Mouse (Mus musculus): Measurements from ENCODE around the gene Olfr1318.

DNA sequence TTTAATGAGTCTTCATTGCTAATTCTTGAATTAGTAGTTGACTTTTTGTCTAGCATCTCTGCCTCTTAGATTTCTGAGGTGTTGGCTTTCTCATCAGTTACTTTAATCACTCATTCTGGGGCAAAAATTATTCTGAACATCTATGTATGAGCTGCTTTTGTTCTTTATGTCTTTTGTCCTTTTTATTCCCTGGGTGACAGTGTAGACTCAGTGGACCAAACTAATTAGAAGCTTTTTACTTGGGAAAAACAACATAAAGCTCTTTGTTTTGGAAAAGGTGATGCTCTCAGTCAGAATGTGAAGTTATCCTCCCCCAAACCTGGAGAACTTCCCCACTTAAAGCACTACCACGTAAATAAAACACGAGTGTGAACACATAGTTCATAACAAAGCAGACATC lies 14.0 kb upstream of the Olfr1318 start, which contains the start of gene Olfr1317:
- TF ChIP-seq POLR2A (IDR thresholded peaks at IDR 0.05; ENCODE audit: low read depth, low read length) (no peak), CTCF (IDR thresholded peaks at IDR 0.05; ENCODE audit: extremely low read depth, insufficient read depth, insufficient read length, insufficient replicate concordance) (no peak)

All from spleen, adult 2 months (tissue).